Mouse (Mus musculus) olfactory bulb, adult 2 months (tissue): ENCODE measurements around the gene Phykpl.

ENCODE experiments used
- CTCF ChIP-seq: fragments of 200-500 bp; IDR thresholded peaks from 2 replicates; pipeline ENCODE4 v1.5.1; 2012; ENCODE audit warnings: low read depth, mild to moderate bottlenecking, low read length, moderate library complexity; ENCODE audit not compliant: insufficient read depth
- POLR2A ChIP-seq: fragments of 200-500 bp; IDR thresholded peaks from 2 replicates; pipeline ENCODE4 v1.6.1; 2012; ENCODE audit warnings: mild to moderate bottlenecking, low read depth, low read length, moderate library complexity; ENCODE audit not compliant: insufficient read depth

GRCm38 (mm10) chr11:51591168-51591567 lies 6.6 kb downstream of the Phykpl start:
- no peak for TF ChIP-seq CTCF
- no peak for TF ChIP-seq POLR2A
